16 mouse cellular contexts compared by ENCODE assay signal in the genomic region with DNA sequence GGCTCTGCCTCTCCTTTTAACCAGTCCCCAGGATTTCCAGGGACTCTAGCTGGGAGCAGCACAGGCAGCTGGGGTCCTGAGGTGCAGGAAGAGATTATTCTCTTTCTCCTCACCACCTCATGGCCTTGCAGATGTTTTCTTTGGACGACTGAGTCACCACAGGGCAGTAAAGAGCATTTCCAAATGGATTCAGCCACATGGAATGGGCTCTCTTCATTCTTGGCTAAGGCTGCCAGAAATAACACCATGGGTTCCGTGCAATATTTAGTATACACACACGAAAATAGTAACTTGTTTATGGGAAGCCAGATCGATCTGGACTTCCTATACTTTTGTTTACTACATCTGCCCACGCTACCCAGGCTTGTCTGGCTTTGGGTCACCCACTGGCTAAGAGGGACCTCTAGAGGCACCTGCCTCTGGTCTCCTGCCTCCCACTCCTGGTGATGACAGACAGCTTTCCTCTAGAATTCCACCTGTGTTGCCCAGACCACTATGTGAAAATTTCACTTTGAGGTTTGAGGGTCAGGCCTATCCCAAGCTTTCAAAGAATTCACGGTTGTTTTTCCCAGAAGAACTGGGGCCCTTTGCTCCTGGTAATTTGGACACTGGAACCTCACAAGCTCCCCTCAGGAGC. TPM values are rescaled to one million over a fixed set of nuclear protein-coding genes. Genes with fewer than 3 reads are reported as not detected.
"Had no signal": no experiment of that assay in that cellular context is flagged by ENCODE, and none has a peak within 500 bp of the region (broad histone marks: within the 10 kb centered on the region; RNA-seq: fewer than 3 reads in every experiment).

No protein-coding gene starts in this region.

- H3K36me3 ChIP-seq: kidney, embryonic 15.5 days; limb, embryonic 13.5 days; midbrain, embryonic 10.5 days; neural tube, embryonic 12.5 days had no signal

- H3K4me3 ChIP-seq: kidney, embryonic 15.5 days; limb, embryonic 13.5 days; midbrain, embryonic 10.5 days; myocyte; neural tube, embryonic 12.5 days had no signal

- DNase-seq: kidney, postnatal 14 days; left cerebral cortex, postnatal 4 days; lung, adult 18-20 months; lung, postnatal 4 days; midbrain, embryonic 14.5 days; retina, postnatal 1 day had no signal

- ATAC-seq: lung, postnatal 0 days had no signal

- H3K27me3 ChIP-seq: kidney, embryonic 15.5 days; limb, embryonic 13.5 days; neural tube, embryonic 12.5 days had no signal

- H3K9ac ChIP-seq: kidney, embryonic 15.5 days; limb, embryonic 13.5 days; liver, embryonic 14.5 days; neural tube, embryonic 12.5 days had no signal

- H3K9me3 ChIP-seq: kidney, embryonic 15.5 days; midbrain, embryonic 10.5 days; neural tube, embryonic 12.5 days had no signal

- H3K4me2 ChIP-seq: kidney, embryonic 15.5 days; limb, embryonic 13.5 days; neural tube, embryonic 12.5 days had no signal

- H3K27ac ChIP-seq: kidney, embryonic 15.5 days; limb, embryonic 13.5 days; liver, embryonic 14.5 days; midbrain, embryonic 10.5 days; neural tube, embryonic 12.5 days; stomach, postnatal 0 days had no signal

- H3K4me1 ChIP-seq: limb, embryonic 13.5 days; midbrain, embryonic 10.5 days; neural tube, embryonic 12.5 days had no signal

RNA-seq across cellular contexts. Expression of a gene that starts 22.1 kb away (rescaled TPM):
- polyA plus RNA-seq: large intestine, adult 2 months; limb, embryonic 13.5 days; liver, adult 2 months; midbrain, embryonic 10.5 days; midbrain, embryonic 14.5 days; myocyte had no signal
